Mouse (Mus musculus): Measurements from ENCODE around the gene Dab1. TPM values are rescaled to one million over a fixed set of nuclear protein-coding genes. Genes with fewer than 3 reads are reported as not detected.

Dab1 gene
- polyA plus RNA-seq, 1 experiment from 2014 or later: 77.5 TPM

GRCm38 (mm10) chr4:103678501-103678900 lies 59.3 kb downstream of the Dab1 start:
- Histone ChIP-seq H3K9me3 (ENCODE audit: control insufficient read depth, low read length) (no peaks in the 10 kb centered on the region), H3K9ac (ENCODE audit: low read depth, low read length) (no peak overlapping the region), H3K4me3 (ENCODE audit: low read length) (no peak overlapping the region), H3K27ac (ENCODE audit: low read depth, low read length) (no peak overlapping the region; the same call in 1 of the 2 replicates), H3K4me1 (ENCODE audit: control insufficient read depth, insufficient read depth, low read depth, low read length) (no peaks in the 10 kb centered on the region), H3K4me2 (ENCODE audit: low read length) (no peak overlapping the region), H3K27me3 (replicated peaks; ENCODE audit: control insufficient read depth, insufficient read depth, low read length) (no peaks in the 10 kb centered on the region), H3K36me3 (ENCODE audit: control insufficient read depth, insufficient read depth, low read length) (no peaks in the 10 kb centered on the region)
- no peak for ATAC-seq
- 87% methylated on average over 6 of the region's 6 CpGs for WGBS

DNA sequence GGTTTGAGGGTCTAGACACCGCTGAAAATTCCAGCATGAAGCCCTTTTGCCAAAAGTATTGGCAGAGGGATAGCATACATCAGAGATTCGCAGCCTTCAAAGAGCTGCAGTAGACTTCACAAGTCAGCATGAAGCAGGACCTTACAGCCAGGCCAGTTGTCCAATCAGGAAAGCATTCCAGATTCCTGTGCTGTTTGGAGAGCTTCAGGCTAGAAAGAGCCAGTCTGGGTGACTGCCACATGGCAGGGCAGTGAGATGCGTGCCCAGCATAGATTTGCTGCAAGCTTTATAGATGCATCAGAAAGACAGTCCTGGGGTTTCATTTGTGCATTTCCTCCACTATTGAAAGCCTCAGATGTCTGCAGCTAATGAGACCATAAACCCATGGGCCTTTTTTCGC lies 66.0 kb downstream of the Dab1 start:
- Histone ChIP-seq H3K9me3 (ENCODE audit: control insufficient read depth, low read length) (no peaks in the 10 kb centered on the region), H3K27ac (ENCODE audit: low read depth, low read length) (no peak overlapping the region), H3K4me2 (ENCODE audit: low read length) (no peak overlapping the region), H3K4me3 (ENCODE audit: low read length) (no peak overlapping the region), H3K9ac (ENCODE audit: low read depth, low read length) (no peak overlapping the region), H3K4me1 (ENCODE audit: control insufficient read depth, insufficient read depth, low read depth, low read length) (no peaks in the 10 kb centered on the region), H3K27me3 (replicated peaks; ENCODE audit: control insufficient read depth, insufficient read depth, low read length) (no peaks in the 10 kb centered on the region), H3K36me3 (ENCODE audit: control insufficient read depth, insufficient read depth, low read length) (no peaks in the 10 kb centered on the region)
- peak; percentile 30; the same call in 1 of the 2 replicates for ATAC-seq
- WGBS: 86% methylated on average over 4 of the region's 4 CpGs

- 38% methylated on average over 3 of the region's 3 CpGs for WGBS
- Histone ChIP-seq H3K27me3 (replicated peaks; ENCODE audit: control insufficient read depth, insufficient read depth, low read length) (no peaks in the 10 kb centered on the region), H3K36me3 (ENCODE audit: control insufficient read depth, insufficient read depth, low read length) (no peaks in the 10 kb centered on the region), H3K4me1 (ENCODE audit: control insufficient read depth, insufficient read depth, low read depth, low read length) (no peaks in the 10 kb centered on the region), H3K4me3 (ENCODE audit: low read length) (no peak overlapping the region), H3K9ac (ENCODE audit: low read depth, low read length) (no peak overlapping the region), H3K9me3 (ENCODE audit: control insufficient read depth, low read length) (no peaks in the 10 kb centered on the region), H3K4me2 (ENCODE audit: low read length) (no peak overlapping the region), H3K27ac (ENCODE audit: low read depth, low read length) (no peak overlapping the region)
- ATAC-seq: no peak
Measured at GRCm38 (mm10) chr4:103691717-103692116, 72.6 kb downstream of the Dab1 start.

GRCm38 (mm10) chr4:103699755-103700154 lies 80.6 kb downstream of the Dab1 start:
- Histone ChIP-seq H3K27ac (ENCODE audit: low read depth, low read length) (no peak overlapping the region), H3K9ac (ENCODE audit: low read depth, low read length) (no peak overlapping the region), H3K9me3 (ENCODE audit: control insufficient read depth, low read length) (no peaks in the 10 kb centered on the region), H3K4me2 (ENCODE audit: low read length) (no peak overlapping the region), H3K27me3 (replicated peaks; ENCODE audit: control insufficient read depth, insufficient read depth, low read length) (no peaks in the 10 kb centered on the region), H3K4me3 (ENCODE audit: low read length) (no peak overlapping the region), H3K36me3 (ENCODE audit: control insufficient read depth, insufficient read depth, low read length) (no peaks in the 10 kb centered on the region), H3K4me1 (ENCODE audit: control insufficient read depth, insufficient read depth, low read depth, low read length) (peaks cover 10% of the 10 kb centered on the region)
- no peak for ATAC-seq
- WGBS: 21% methylated on average over 4 of the region's 4 CpGs

GRCm38 (mm10) chr4:103700392-103700791 lies 81.2 kb downstream of the Dab1 start:
- Histone ChIP-seq H3K9me3 (ENCODE audit: control insufficient read depth, low read length) (no peaks in the 10 kb centered on the region), H3K27me3 (replicated peaks; ENCODE audit: control insufficient read depth, insufficient read depth, low read length) (no peaks in the 10 kb centered on the region), H3K9ac (ENCODE audit: low read depth, low read length) (no peak overlapping the region), H3K4me3 (ENCODE audit: low read length) (no peak overlapping the region), H3K36me3 (ENCODE audit: control insufficient read depth, insufficient read depth, low read length) (no peaks in the 10 kb centered on the region), H3K27ac (ENCODE audit: low read depth, low read length) (no peak overlapping the region), H3K4me1 (ENCODE audit: control insufficient read depth, insufficient read depth, low read depth, low read length) (peaks cover 10% of the 10 kb centered on the region), H3K4me2 (ENCODE audit: low read length) (no peak overlapping the region)
- 0 out of 2 replicates have a peak, but pooled peaks have one; percentile 20 for ATAC-seq
- WGBS: 34% methylated on average over 6 of the region's 6 CpGs

GRCm38 (mm10) chr4:103702137-103702536 lies 83.0 kb downstream of the Dab1 start:
- no peak for ATAC-seq
- 57% methylated on average over 3 of the region's 3 CpGs for WGBS
- H3K4me2 ChIP-seq (ENCODE audit: low read length): no peak overlapping the region
- no peaks in the 10 kb centered on the region for H3K36me3 ChIP-seq (ENCODE audit: control insufficient read depth, insufficient read depth, low read length)
- peaks cover 10% of the 10 kb centered on the region for H3K4me1 ChIP-seq (ENCODE audit: control insufficient read depth, insufficient read depth, low read depth, low read length)
- no peaks in the 10 kb centered on the region for H3K27me3 ChIP-seq (replicated peaks; ENCODE audit: control insufficient read depth, insufficient read depth, low read length)
- H3K9me3 ChIP-seq (ENCODE audit: control insufficient read depth, low read length): no peaks in the 10 kb centered on the region
- H3K9ac ChIP-seq (ENCODE audit: low read depth, low read length): no peak overlapping the region
- H3K4me3 ChIP-seq (ENCODE audit: low read length): no peak overlapping the region
- H3K27ac ChIP-seq (ENCODE audit: low read depth, low read length): no peak overlapping the region

GRCm38 (mm10) chr4:103704477-103704876 lies 85.3 kb downstream of the Dab1 start:
- 82% methylated on average over 2 of the region's 2 CpGs for WGBS

GRCm38 (mm10) chr4:103706501-103706900 lies 87.3 kb downstream of the Dab1 start:
- Histone ChIP-seq H3K4me2 (ENCODE audit: low read length) (no peak overlapping the region), H3K9ac (ENCODE audit: low read depth, low read length) (no peak overlapping the region), H3K27ac (ENCODE audit: low read depth, low read length) (no peak overlapping the region), H3K9me3 (ENCODE audit: control insufficient read depth, low read length) (no peaks in the 10 kb centered on the region), H3K36me3 (ENCODE audit: control insufficient read depth, insufficient read depth, low read length) (no peaks in the 10 kb centered on the region), H3K4me3 (ENCODE audit: low read length) (no peak overlapping the region), H3K4me1 (ENCODE audit: control insufficient read depth, insufficient read depth, low read depth, low read length) (no peaks in the 10 kb centered on the region), H3K27me3 (replicated peaks; ENCODE audit: control insufficient read depth, insufficient read depth, low read length) (no peaks in the 10 kb centered on the region)
- 74% methylated on average over 4 of the region's 4 CpGs for WGBS
- no peak for ATAC-seq

More at GRCm38 (mm10) chr4:103704477-103704876, 85.3 kb downstream of the Dab1 start:
- no peak for ATAC-seq
- Histone ChIP-seq H3K9me3 (ENCODE audit: control insufficient read depth, low read length) (no peaks in the 10 kb centered on the region), H3K36me3 (ENCODE audit: control insufficient read depth, insufficient read depth, low read length) (no peaks in the 10 kb centered on the region), H3K4me2 (ENCODE audit: low read length) (no peak overlapping the region), H3K27ac (ENCODE audit: low read depth, low read length) (no peak overlapping the region), H3K27me3 (replicated peaks; ENCODE audit: control insufficient read depth, insufficient read depth, low read length) (no peaks in the 10 kb centered on the region), H3K4me3 (ENCODE audit: low read length) (no peak overlapping the region), H3K4me1 (ENCODE audit: control insufficient read depth, insufficient read depth, low read depth, low read length) (peaks cover 10% of the 10 kb centered on the region), H3K9ac (ENCODE audit: low read depth, low read length) (no peak overlapping the region)

DNA sequence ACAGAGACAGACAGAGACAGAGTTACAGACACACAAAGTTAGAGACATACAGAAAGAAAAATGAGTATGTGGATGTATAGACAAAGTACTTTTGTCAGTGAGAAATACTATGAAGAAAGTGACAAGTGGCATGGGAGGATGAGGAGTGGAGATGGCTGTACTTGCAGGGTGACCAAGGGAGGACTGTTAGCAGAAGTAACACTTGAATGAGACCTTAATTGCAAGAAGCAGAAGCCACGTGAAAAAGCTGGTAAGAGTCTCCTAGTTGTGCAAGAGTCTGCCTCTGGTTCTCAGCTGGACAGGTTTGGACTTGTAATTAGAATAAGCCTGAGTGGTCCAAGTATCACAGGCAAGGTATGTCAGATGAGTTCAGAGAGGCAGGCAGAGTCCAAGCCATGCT lies 88.0 kb downstream of the Dab1 start:
- no peaks in the 10 kb centered on the region for H3K9me3 ChIP-seq (ENCODE audit: control insufficient read depth, low read length)
- no peak overlapping the region for H3K4me2 ChIP-seq (ENCODE audit: low read length)
- H3K9ac ChIP-seq (ENCODE audit: low read depth, low read length): no peak overlapping the region
- WGBS: 55% methylated on average over 1 of the region's 1 CpGs
- H3K27me3 ChIP-seq (replicated peaks; ENCODE audit: control insufficient read depth, insufficient read depth, low read length): no peaks in the 10 kb centered on the region
- no peak for ATAC-seq
- H3K4me3 ChIP-seq (ENCODE audit: low read length): no peak overlapping the region
- no peaks in the 10 kb centered on the region for H3K4me1 ChIP-seq (ENCODE audit: control insufficient read depth, insufficient read depth, low read depth, low read length)
- no peak overlapping the region for H3K27ac ChIP-seq (ENCODE audit: low read depth, low read length)
- no peaks in the 10 kb centered on the region for H3K36me3 ChIP-seq (ENCODE audit: control insufficient read depth, insufficient read depth, low read length)

DNA sequence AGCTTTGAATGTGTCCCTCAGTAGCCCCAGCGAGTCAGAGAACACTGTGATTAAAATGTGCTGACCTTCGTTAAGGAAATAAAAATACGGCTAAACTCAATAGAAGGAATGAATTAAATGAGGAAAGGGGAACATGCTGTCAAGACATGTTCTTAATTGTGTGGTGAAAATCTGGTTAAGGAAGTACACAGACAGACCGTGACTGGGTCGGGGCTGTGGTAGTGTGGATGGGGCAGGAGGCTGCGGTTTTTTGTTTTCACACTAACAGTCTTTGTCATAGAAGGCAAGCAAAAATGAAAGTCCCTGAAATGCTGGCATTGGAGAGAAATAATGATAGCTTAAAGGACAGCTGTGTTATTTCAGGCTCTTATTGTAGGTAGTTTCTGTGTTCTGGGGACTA lies 92.2 kb downstream of the Dab1 start:
- WGBS: 72% methylated on average over 6 of the region's 6 CpGs
- H3K27me3 ChIP-seq (replicated peaks; ENCODE audit: control insufficient read depth, insufficient read depth, low read length): no peaks in the 10 kb centered on the region
- no peak for ATAC-seq
- H3K4me1 ChIP-seq (ENCODE audit: control insufficient read depth, insufficient read depth, low read depth, low read length): no peaks in the 10 kb centered on the region
- H3K9ac ChIP-seq (ENCODE audit: low read depth, low read length): no peak overlapping the region
- no peak overlapping the region for H3K4me3 ChIP-seq (ENCODE audit: low read length)
- H3K27ac ChIP-seq (ENCODE audit: low read depth, low read length): no peak overlapping the region
- no peaks in the 10 kb centered on the region for H3K36me3 ChIP-seq (ENCODE audit: control insufficient read depth, insufficient read depth, low read length)
- H3K9me3 ChIP-seq (ENCODE audit: control insufficient read depth, low read length): no peaks in the 10 kb centered on the region
- no peak overlapping the region for H3K4me2 ChIP-seq (ENCODE audit: low read length)
